Mouse (Mus musculus) heart, postnatal 14 days (tissue): ENCODE results near the gene Gm20388. TPM values are rescaled to one million over a fixed set of nuclear protein-coding genes. Genes with fewer than 3 reads are reported as not detected.
"Not testable (repeated sequence)": the region's sequence is repeated elsewhere in the genome, so short reads cannot be mapped to it uniquely, and the experiment has no call there.

Experiments
- DNase-seq, 2 experiments: peaks; one replicate each; pipeline ENCODE4 v3.0.0; 2021 to 2022
- intact Hi-C: fragments of 180-260 bp; cut with DNase I; formaldehyde crosslinking; loops from one replicate; pipeline ENCODE4 v1.15.1; 2025
- total RNA-seq, 2 experiments: library from RNA; stranded (reverse); gene quantifications; 2 replicates each; pipeline ENCODE4 v1.2.3; 2021

Gene Gm20388
- total RNA-seq, 2 experiments from 2014 or later = 0.24 TPM; not detected in 1

GRCm38 (mm10) chr8:123410049-123410587 is 3499.5 kb downstream of the Gm20388 start:
- intact Hi-C loops = no loop called here
- DNase-seq = peak; percentile 47 to 64

- intact Hi-C loops = no loop called here
- DNase-seq = no peak
These were observed 3500.1 kb downstream of the Gm20388 start for GRCm38 (mm10) chr8:123410788-123411187.

GRCm38 (mm10) chr8:123411246-123411645 is 3500.6 kb downstream of the Gm20388 start, which contains the start of gene Tubb3:
TSS of gene Tubb3 (plus strand) at chr8:123411424.
- peak; percentile 47 to 49 for DNase-seq
- intact Hi-C loops = no loop called here

GRCm38 (mm10) chr8:123411781-123412327 is 3501.2 kb downstream of the Gm20388 start:
- DNase-seq = no peak
- intact Hi-C loops = no loop called here

GRCm38 (mm10) chr8:123412560-123413170 is 3502.0 kb downstream of the Gm20388 start:
- no peak for DNase-seq
- intact Hi-C loops = no loop called here

GRCm38 (mm10) chr8:123414255-123414654 is 3503.6 kb downstream of the Gm20388 start:
- intact Hi-C loops = no loop called here
- DNase-seq = no peak

- DNase-seq, intact Hi-C loops: not testable (repeated sequence)
These were observed 3504.5 kb downstream of the Gm20388 start for GRCm38 (mm10) chr8:123414997-123415696.

GRCm38 (mm10) chr8:123415967-123416943 is 3505.6 kb downstream of the Gm20388 start:
- intact Hi-C loops = no loop called here
- DNase-seq = no peak

GRCm38 (mm10) chr8:123416944-123417555 is 3506.4 kb downstream of the Gm20388 start:
- DNase-seq = no peak
- intact Hi-C loops = no loop called here

GRCm38 (mm10) chr8:123419711-123420110 is 3509.1 kb downstream of the Gm20388 start:
- DNase-seq = no peak
- intact Hi-C loops = loop anchor here (5.0 kb wide), 2 partner anchors 32 to 97 kb away; no protein-coding TSS in a partner anchor

GRCm38 (mm10) chr8:123420525-123421281 is 3510.1 kb downstream of the Gm20388 start:
- intact Hi-C loops = loop anchor here (5.0 kb wide), 2 partner anchors 33 to 98 kb away; no protein-coding TSS in a partner anchor
- DNase-seq = no peak

GRCm38 (mm10) chr8:123421325-123421724 is 3510.7 kb downstream of the Gm20388 start:
- intact Hi-C loops = loop anchor here (5.0 kb wide), 2 partner anchors 34 to 99 kb away; no protein-coding TSS in a partner anchor
- no peak for DNase-seq

- peak; percentile 63 to 79 for DNase-seq
- intact Hi-C loops = loop anchor here (5.0 kb wide), 2 partner anchors 35 to 100 kb away; no protein-coding TSS in a partner anchor
These were observed 3511.6 kb downstream of the Gm20388 start for GRCm38 (mm10) chr8:123422056-123422780.

GRCm38 (mm10) chr8:123422781-123423159 is 3512.1 kb downstream of the Gm20388 start:
- DNase-seq = no peak
- intact Hi-C loops = loop anchor here (5.0 kb wide), 2 partner anchors 35 to 100 kb away; no protein-coding TSS in a partner anchor

GRCm38 (mm10) chr8:123423441-123423840 is 3512.8 kb downstream of the Gm20388 start, which contains the start of gene Def8:
TSS of gene Def8 (plus strand) at chr8:123423527.
- intact Hi-C loops = loop anchor here (5.0 kb wide), 2 partner anchors 36 to 101 kb away; no protein-coding TSS in a partner anchor
- DNase-seq = no peak

GRCm38 (mm10) chr8:123426511-123427509 is 3516.2 kb downstream of the Gm20388 start:
- intact Hi-C loops = no loop called here
- no peak for DNase-seq
